Mouse (Mus musculus): ENCODE measurements around the gene Adipoq.

GRCm38 (mm10) chr16:23107946-23108759 is 38.2 kb upstream of the Adipoq start:
- TF ChIP-seq E2F4 (IDR thresholded peaks at IDR 0.05; ENCODE audit: insufficient replicate concordance, low read depth, low read length), result no peak
- TF ChIP-seq CTCF (conservative IDR thresholded peaks at IDR 0.05 in 1 of 2, IDR thresholded peaks at IDR 0.05 in 1 of 2; ENCODE audit: low read depth in 2 of 2, low read length in 2 of 2), result no peak
- TF ChIP-seq HCFC1 (IDR thresholded peaks at IDR 0.05; ENCODE audit: low read depth, low read length), result peak; percentile 1; the same call in 1 of the 2 replicates
- no peak for TF ChIP-seq JUND (conservative IDR thresholded peaks at IDR 0.05; ENCODE audit: low read depth, low read length)
- no peak for TF ChIP-seq IRF4 (IDR thresholded peaks at IDR 0.05; ENCODE audit: low read depth, low read length)
- peak; percentile 8; the same call in 1 of the 2 replicates for TF ChIP-seq POLR2A (IDR thresholded peaks at IDR 0.05; ENCODE audit: low read depth, low read length)
- TF ChIP-seq ZNF384 (IDR thresholded peaks at IDR 0.05; ENCODE audit: low read depth, low read length), result no peak
- TF ChIP-seq MEF2A (IDR thresholded peaks at IDR 0.05; ENCODE audit: borderline replicate concordance, low read depth, low read length), result no peak
- no peak for TF ChIP-seq USF1 (IDR thresholded peaks at IDR 0.05; ENCODE audit: low read depth, low read length)
- no peak for TF ChIP-seq TCF12 (IDR thresholded peaks at IDR 0.05; ENCODE audit: low read depth, low read length)
- no peak for TF ChIP-seq ZC3H11A (IDR thresholded peaks at IDR 0.05; ENCODE audit: low read depth, low read length)
- TF ChIP-seq GABPA (IDR thresholded peaks at IDR 0.05; ENCODE audit: insufficient replicate concordance, low read depth, low read length), result no peak
- TF ChIP-seq ZMIZ1 (IDR thresholded peaks at IDR 0.05; ENCODE audit: low read depth, low read length), result no peak; the same call in 1 of the 2 replicates
- no peak for TF ChIP-seq EP300 (IDR thresholded peaks at IDR 0.05; ENCODE audit: low read length)
